Mouse (Mus musculus) stomach, embryonic 16.5 days (tissue): ENCODE measurements around the gene Gm20503. TPM values are rescaled to one million over a fixed set of nuclear protein-coding genes. Genes with fewer than 3 reads are reported as not detected.

Experiments
- ATAC-seq: fragments of 200-750 bp; cut with Nextera tagmentation; 2 replicates; pipeline ENCODE4 v1.8.0; 2017; ENCODE audit warnings: moderate number of reproducible peaks, moderate TSS enrichment; ENCODE audit not compliant: insufficient read depth, low FRiP score
- H3K27ac ChIP-seq: fragments of 300-500 bp; sonication (generic); 2 replicates; pipeline ENCODE4 v1.5.1; 2014; ENCODE audit warnings: low read length
- H3K27me3 ChIP-seq: fragments of 300-500 bp; sonication (generic); 2 replicates; pipeline ENCODE4 v1.6.1; 2014; ENCODE audit warnings: low read length, control low read depth, mixed read lengths; ENCODE audit not compliant: control insufficient read depth, insufficient read depth
- H3K36me3 ChIP-seq: fragments of 300-500 bp; sonication (generic); 2 replicates; pipeline ENCODE4 v1.6.1; 2014; ENCODE audit warnings: low read length; ENCODE audit not compliant: control insufficient read depth, insufficient read depth
- H3K4me1 ChIP-seq: fragments of 300-500 bp; sonication (generic); 2 replicates; pipeline ENCODE4 v1.6.1; 2014; ENCODE audit warnings: low read length, control low read depth, mixed read lengths; ENCODE audit not compliant: control insufficient read depth, insufficient read depth
- H3K4me2 ChIP-seq: fragments of 300-500 bp; sonication (generic); 2 replicates; pipeline ENCODE4 v1.6.1; 2014; ENCODE audit warnings: low read depth, low read length, mixed read lengths
- H3K4me3 ChIP-seq: fragments of 300-500 bp; sonication (generic); replicated peaks from 2 replicates; pipeline ENCODE4 v1.5.1; 2014; ENCODE audit warnings: mild to moderate bottlenecking, low read length
- H3K9ac ChIP-seq: fragments of 300-500 bp; sonication (generic); 2 replicates; pipeline ENCODE4 v1.6.1; 2014; ENCODE audit warnings: low read length
- H3K9me3 ChIP-seq: fragments of 300-500 bp; sonication (generic); replicated peaks from 2 replicates; pipeline ENCODE4 v1.6.1; 2016; ENCODE audit warnings: low read length, control low read depth; ENCODE audit not compliant: control insufficient read depth
- WGBS: fragments of 180-500 bp; shearing (Covaris S2); extraction: QIAGEN DNeasy Blood & Tissue Kit; methylation state at CpG from one replicate; pipeline ENCODE4 v1.1.7; 2014; 5-methylcytosine and 5-hydroxymethylcytosine counted together
- polyA plus RNA-seq: library from polyadenylated mRNA; unstranded; fragments of >200 nt; fragmentation: Nextera tagmentation; extraction: Ambion mirVana; gene quantifications from 2 replicates; pipeline ENCODE4 v1.2.1, GENCODE M21; 2015

Gene Gm20503
- polyA plus RNA-seq, 1 experiment from 2014 or later, result 7.3 TPM

- no peak overlapping the region for H3K4me2 ChIP-seq
- no peak overlapping the region for H3K9ac ChIP-seq
- H3K27me3 ChIP-seq, result no peaks in the 10 kb centered on the region
- no peak for ATAC-seq
- H3K4me3 ChIP-seq, result no peak overlapping the region
- no peaks in the 10 kb centered on the region for H3K4me1 ChIP-seq
- 0 out of 2 replicates have a peak, but pooled peaks cover 2% of the 10 kb centered on the region for H3K9me3 ChIP-seq
- 52% methylated on average over 6 of the region's 6 CpGs for WGBS
- H3K36me3 ChIP-seq, result peaks cover 10% of the 10 kb centered on the region; the same call in 1 of the 2 replicates
- no peak overlapping the region for H3K27ac ChIP-seq
Observed at GRCm38 (mm10) chr4:59043891-59044290, 40.9 kb downstream of the Gm20503 start.

- WGBS, result 40% methylated on average over 3 of the region's 3 CpGs
- no peaks in the 10 kb centered on the region for H3K27me3 ChIP-seq
- H3K27ac ChIP-seq, result no peak overlapping the region
- peaks cover 5% of the 10 kb centered on the region; the same call in 1 of the 2 replicates for H3K36me3 ChIP-seq
- H3K4me1 ChIP-seq, result no peaks in the 10 kb centered on the region
- no peak overlapping the region for H3K4me2 ChIP-seq
- 0 out of 2 replicates have a peak, but pooled peaks cover 2% of the 10 kb centered on the region for H3K9me3 ChIP-seq
- no peak for ATAC-seq
- H3K9ac ChIP-seq, result no peak overlapping the region
- H3K4me3 ChIP-seq, result no peak overlapping the region
Observed at GRCm38 (mm10) chr4:59047222-59047621, 44.2 kb downstream of the Gm20503 start.

- H3K27ac ChIP-seq, result no peak overlapping the region
- no peaks in the 10 kb centered on the region for H3K9me3 ChIP-seq
- H3K4me3 ChIP-seq, result no peak overlapping the region
- WGBS, result 94% methylated on average over 1 of the region's 1 CpGs
- no peak overlapping the region for H3K4me2 ChIP-seq
- no peak for ATAC-seq
- no peaks in the 10 kb centered on the region for H3K4me1 ChIP-seq
- no peaks in the 10 kb centered on the region for H3K36me3 ChIP-seq
- H3K27me3 ChIP-seq, result no peaks in the 10 kb centered on the region
- H3K9ac ChIP-seq, result no peak overlapping the region
Observed at GRCm38 (mm10) chr4:59051081-59051480, 48.1 kb downstream of the Gm20503 start.

GRCm38 (mm10) chr4:59057929-59058328 is 54.9 kb downstream of the Gm20503 start:
- Histone ChIP-seq H3K27me3 (no peaks in the 10 kb centered on the region), H3K4me2 (no peak overlapping the region), H3K9me3 (no peaks in the 10 kb centered on the region), H3K4me3 (no peak overlapping the region), H3K36me3 (no peaks in the 10 kb centered on the region), H3K9ac (no peak overlapping the region), H3K27ac (no peak overlapping the region), H3K4me1 (no peaks in the 10 kb centered on the region)
- ATAC-seq, result no peak
- WGBS, result 85% methylated on average over 3 of the region's 3 CpGs

GRCm38 (mm10) chr4:59062526-59062925 is 59.5 kb downstream of the Gm20503 start:
- Histone ChIP-seq H3K4me1 (no peaks in the 10 kb centered on the region), H3K27me3 (no peaks in the 10 kb centered on the region), H3K4me2 (no peak overlapping the region), H3K27ac (no peak overlapping the region), H3K9me3 (no peaks in the 10 kb centered on the region), H3K36me3 (no peaks in the 10 kb centered on the region), H3K9ac (no peak overlapping the region), H3K4me3 (no peak overlapping the region)
- ATAC-seq, result no peak
- WGBS, result 74% methylated on average over 12 of the region's 12 CpGs

GRCm38 (mm10) chr4:59069276-59069675 is 66.3 kb downstream of the Gm20503 start:
- WGBS, result 49% methylated on average over 3 of the region's 3 CpGs
- Histone ChIP-seq H3K9me3 (no peaks in the 10 kb centered on the region), H3K27ac (no peak overlapping the region)

GRCm38 (mm10) chr4:59083430-59083829 is 80.4 kb downstream of the Gm20503 start:
- Histone ChIP-seq H3K9ac (no peak overlapping the region), H3K4me1 (no peaks in the 10 kb centered on the region), H3K27ac (no peak overlapping the region), H3K4me3 (no peak overlapping the region), H3K27me3 (no peaks in the 10 kb centered on the region), H3K4me2 (no peak overlapping the region), H3K36me3 (no peaks in the 10 kb centered on the region), H3K9me3 (no peaks in the 10 kb centered on the region)
- 69% methylated on average over 2 of the region's 2 CpGs for WGBS
- ATAC-seq, result no peak

More at GRCm38 (mm10) chr4:59069276-59069675, 66.3 kb downstream of the Gm20503 start:
- Histone ChIP-seq H3K9ac (no peak overlapping the region), H3K4me2 (no peak overlapping the region), H3K36me3 (no peaks in the 10 kb centered on the region), H3K4me3 (no peak overlapping the region), H3K4me1 (no peaks in the 10 kb centered on the region), H3K27me3 (no peaks in the 10 kb centered on the region)
- ATAC-seq, result no peak

GRCm38 (mm10) chr4:59089391-59089790 is 86.4 kb downstream of the Gm20503 start:
- Histone ChIP-seq H3K9me3 (no peaks in the 10 kb centered on the region), H3K36me3 (no peaks in the 10 kb centered on the region), H3K4me2 (no peak overlapping the region), H3K9ac (no peak overlapping the region), H3K27me3 (no peaks in the 10 kb centered on the region), H3K4me3 (no peak overlapping the region), H3K27ac (no peak overlapping the region), H3K4me1 (no peaks in the 10 kb centered on the region)
- WGBS, result 47% methylated on average over 1 of the region's 1 CpGs
- no peak for ATAC-seq
